Mouse (Mus musculus): ENCODE results near the gene Acta2.

Acta2 gene

GRCm38 (mm10) chr19:34270106-34270726 lies 14.8 kb upstream of the Acta2 start:
- DNase-seq (ENCODE audit: low read depth): peak; percentile 40

GRCm38 (mm10) chr19:34268991-34269390 lies 13.6 kb upstream of the Acta2 start:
- peak; percentile 55 for DNase-seq (ENCODE audit: low read depth)

- DNase-seq (ENCODE audit: low read depth): peak; percentile 85
These were observed 10.3 kb upstream of the Acta2 start for GRCm38 (mm10) chr19:34265604-34266193.

- peak; percentile 45 for DNase-seq (ENCODE audit: low read depth)
These were observed 7.0 kb upstream of the Acta2 start for GRCm38 (mm10) chr19:34262273-34262974.

GRCm38 (mm10) chr19:34256936-34257335 lies 1.5 kb upstream of the Acta2 start:
- no peak for DNase-seq (ENCODE audit: low read depth)

- no peak for DNase-seq (ENCODE audit: low read depth)
These were observed 759 bp upstream of the Acta2 start for GRCm38 (mm10) chr19:34256149-34256548.

GRCm38 (mm10) chr19:34254101-34254879 lies 1.1 kb downstream of the Acta2 start:
- peak; percentile 91 for DNase-seq (ENCODE audit: low read depth)

- DNase-seq (ENCODE audit: low read depth): no peak
These were observed 2.9 kb downstream of the Acta2 start for GRCm38 (mm10) chr19:34252450-34252849.

- no peak for DNase-seq (ENCODE audit: low read depth)
These were observed 3.5 kb downstream of the Acta2 start for GRCm38 (mm10) chr19:34251900-34252299.

- no peak for DNase-seq (ENCODE audit: low read depth)
These were observed 4.8 kb downstream of the Acta2 start for GRCm38 (mm10) chr19:34250621-34251020.

GRCm38 (mm10) chr19:34248558-34248957 lies 6.8 kb downstream of the Acta2 start:
- DNase-seq (ENCODE audit: low read depth): no peak

- DNase-seq (ENCODE audit: low read depth): peak; percentile 96
These were observed 11.3 kb downstream of the Acta2 start for GRCm38 (mm10) chr19:34244056-34244455.

GRCm38 (mm10) chr19:34242925-34243324 lies 12.5 kb downstream of the Acta2 start:
- DNase-seq (ENCODE audit: low read depth): no peak

GRCm38 (mm10) chr19:34241247-34241915 lies 14.0 kb downstream of the Acta2 start:
- DNase-seq (ENCODE audit: low read depth): peak; percentile 78

GRCm38 (mm10) chr19:34240273-34241039 lies 14.9 kb downstream of the Acta2 start:
- DNase-seq (ENCODE audit: low read depth): no peak

- no peak for DNase-seq (ENCODE audit: low read depth)
These were observed 17.6 kb downstream of the Acta2 start for GRCm38 (mm10) chr19:34237746-34238145.

- DNase-seq (ENCODE audit: low read depth): no peak
These were observed 19.3 kb downstream of the Acta2 start for GRCm38 (mm10) chr19:34236049-34236448.

GRCm38 (mm10) chr19:34233944-34234343 lies 21.4 kb downstream of the Acta2 start:
- DNase-seq (ENCODE audit: low read depth): peak; percentile 28

GRCm38 (mm10) chr19:34232326-34232725 lies 23.1 kb downstream of the Acta2 start:
- no peak for DNase-seq (ENCODE audit: low read depth)

GRCm38 (mm10) chr19:34231596-34231995 lies 23.8 kb downstream of the Acta2 start:
- no peak for DNase-seq (ENCODE audit: low read depth)

GRCm38 (mm10) chr19:34222805-34223204 lies 32.6 kb downstream of the Acta2 start:
- no peak for DNase-seq (ENCODE audit: low read depth)
